Mouse (Mus musculus) embryonic facial prominence, embryonic 10.5 days (tissue): Measurements from ENCODE around the gene 4930447C04Rik. TPM values are rescaled to one million over a fixed set of nuclear protein-coding genes. Genes with fewer than 3 reads are reported as not detected.

Experiments used
- polyA plus RNA-seq: library from polyadenylated mRNA; unstranded; fragments of >200 nt; fragmentation: Nextera tagmentation; extraction: Ambion mirVana; gene quantifications from 2 replicates; pipeline ENCODE4 v1.2.1, GENCODE M21; 2016

Gene 4930447C04Rik
- polyA plus RNA-seq, 1 experiment from 2014 or later: 6.4 TPM

Other genes starting within 250 kb of the 4930447C04Rik start
- 53.0 and 57.8 TPM in 2 replicates for gene Ppm1a, start 183.3 kb downstream of the 4930447C04Rik start, polyA plus RNA-seq
- gene Six6, start 882 bp downstream of the 4930447C04Rik start, polyA plus RNA-seq: 6.5 and 8.7 TPM in 2 replicates
- 38.4 and 45.4 TPM in 2 replicates for gene Six1, start 113.1 kb upstream of the 4930447C04Rik start, polyA plus RNA-seq
- gene Six4, start 172.7 kb upstream of the 4930447C04Rik start, polyA plus RNA-seq: 16.1 and 16.4 TPM in 2 replicates
- gene Mnat1, start 182.9 kb upstream of the 4930447C04Rik start, polyA plus RNA-seq: 40.7 and 40.8 TPM in 2 replicates